16 mouse cellular contexts compared by ENCODE assay signal in genomic region chr11:78985505-78985904, GRCm38 (mm10). TPM values are rescaled to one million over a fixed set of nuclear protein-coding genes. Genes with fewer than 3 reads are reported as not detected.
A peak's percentile ranks its signal among the peaks of the same experiment; 100 is the strongest.
DNase-seq lines count a peak whose midpoint lies in the region; ATAC-seq and TF ChIP-seq lines count a peak whose summit lies in the region.
"Had no signal": no experiment of that assay in that cellular context is flagged by ENCODE, and none has a peak within 500 bp of the region (broad histone marks: within the 10 kb centered on the region; RNA-seq: fewer than 3 reads in every experiment).

No protein-coding gene starts in this region.

- TF ChIP-seq CTCF in gastrocnemius, adult 2 months (IDR thresholded peaks at IDR 0.05) = no peak
- no peak for TF ChIP-seq CTCF in MEL (IDR thresholded peaks at IDR 0.05 in 2 of 3, conservative IDR thresholded peaks at IDR 0.05 in 1 of 3; ENCODE audit: control insufficient read depth in 1 of 3, insufficient read depth in 1 of 3, low read depth in 2 of 3, low read length in 3 of 3, poor library complexity in 1 of 3, severe bottlenecking in 1 of 3)

- peaks cover 44% of the 10 kb centered on the region for H3K4me1 ChIP-seq in liver, embryonic 12.5 days
- peaks cover 15% of the 10 kb centered on the region for H3K4me1 ChIP-seq in liver, embryonic 11.5 days (replicated peaks; ENCODE audit: control insufficient read depth, insufficient read depth, low read length)
- peaks cover 29 to 57% of the 10 kb centered on the region in 2 experiments for H3K4me1 ChIP-seq in MEL (ENCODE audit: control insufficient read depth in 1 of 2, insufficient read depth in 2 of 2, low read length in 2 of 2)
- H3K4me1 ChIP-seq: midbrain, embryonic 15.5 days had no signal

- peak overlapping the region; percentile 80 for H3K4me3 ChIP-seq in gastrocnemius, adult 2 months
- H3K4me3 ChIP-seq in liver, embryonic 12.5 days = no peak overlapping the region
- H3K4me3 ChIP-seq in liver, embryonic 11.5 days (ENCODE audit: low read depth, low read length) = no peak overlapping the region
- peak overlapping the region in 1 of 2 experiments; percentile 95; a peak in 1 of 4 replicates for H3K4me3 ChIP-seq in MEL (ENCODE audit: control insufficient read depth in 1 of 2, insufficient read depth in 1 of 2, low read depth in 2 of 2, low read length in 2 of 2)
- peak overlapping the region; percentile 16 for H3K4me3 ChIP-seq in myocyte
- H3K4me3 ChIP-seq: embryonic facial prominence, embryonic 10.5 days; limb, embryonic 10.5 days; midbrain, embryonic 15.5 days had no signal

- 0 out of 4 replicates have a peak, but pooled peaks of 1 of the 2 experiments have one; percentile 9 for TF ChIP-seq EP300 in MEL (IDR thresholded peaks at IDR 0.05; ENCODE audit: low read depth in 1 of 2, low read length in 2 of 2)

- peaks cover 35% of the 10 kb centered on the region for H3K79me2 ChIP-seq in MEL (ENCODE audit: control insufficient read depth, insufficient read depth, low read length, poor library complexity)
- no peaks in the 10 kb centered on the region for H3K79me2 ChIP-seq in myocyte (ENCODE audit: control insufficient read depth, insufficient read depth)

- H3ac ChIP-seq in myocyte (ENCODE audit: control insufficient read depth, insufficient read length) = no peak overlapping the region

- H3K36me3 ChIP-seq in liver, embryonic 12.5 days = no peaks in the 10 kb centered on the region
- no peaks in the 10 kb centered on the region for H3K36me3 ChIP-seq in liver, embryonic 11.5 days (ENCODE audit: control insufficient read depth, insufficient read depth, low read length)
- H3K36me3 ChIP-seq in MEL (ENCODE audit: control insufficient read depth in 1 of 2, insufficient read depth in 2 of 2, low read length in 2 of 2) = peaks cover 0 to 34% of the 10 kb centered on the region in 2 experiments; a peak in 3 of 4 replicates
- H3K36me3 ChIP-seq in myocyte (ENCODE audit: control insufficient read depth, insufficient read depth) = no peaks in the 10 kb centered on the region
- H3K36me3 ChIP-seq: embryonic facial prominence, embryonic 10.5 days; limb, embryonic 10.5 days; midbrain, embryonic 15.5 days had no signal

- no peak overlapping the region for H3K9ac ChIP-seq in liver, embryonic 12.5 days
- H3K9ac ChIP-seq in liver, embryonic 11.5 days (ENCODE audit: low read depth, low read length) = no peak overlapping the region
- no peak overlapping the region for H3K9ac ChIP-seq in MEL (ENCODE audit: control insufficient read depth, low read depth, low read length, poor library complexity, severe bottlenecking)
- H3K9ac ChIP-seq: midbrain, embryonic 15.5 days had no signal

- no peak for ATAC-seq in liver, embryonic 12.5 days
- no peak for ATAC-seq in liver, embryonic 11.5 days (replicated peaks; ENCODE audit: low FRiP score)
- ATAC-seq: forebrain, embryonic 14.5 days; hindbrain, embryonic 16.5 days; midbrain, embryonic 15.5 days had no signal

- peak overlapping the region; percentile 53 for H3K4me2 ChIP-seq in liver, embryonic 12.5 days
- no peak overlapping the region for H3K4me2 ChIP-seq in liver, embryonic 11.5 days
- H3K4me2 ChIP-seq in myocyte (ENCODE audit: low read depth) = peak overlapping the region; percentile 89
- H3K4me2 ChIP-seq: midbrain, embryonic 15.5 days had no signal

- H3K9me3 ChIP-seq in liver, embryonic 12.5 days (replicated peaks) = 0 out of 2 replicates have a peak, but pooled peaks cover 6% of the 10 kb centered on the region
- H3K9me3 ChIP-seq in liver, embryonic 11.5 days (ENCODE audit: control insufficient read depth, low read length) = peaks cover 7% of the 10 kb centered on the region; the same call in 1 of the 2 replicates
- no peaks in the 10 kb centered on the region for H3K9me3 ChIP-seq in MEL (replicated peaks; ENCODE audit: insufficient read depth, low read length)
- H3K9me3 ChIP-seq: limb, embryonic 10.5 days; midbrain, embryonic 15.5 days had no signal

- peak overlapping the region; percentile 87 for H3K27ac ChIP-seq in gastrocnemius, adult 2 months
- no peak overlapping the region for H3K27ac ChIP-seq in liver, embryonic 12.5 days
- H3K27ac ChIP-seq in liver, embryonic 11.5 days (ENCODE audit: low read depth, low read length) = no peak overlapping the region
- H3K27ac ChIP-seq in MEL (ENCODE audit: control insufficient read depth, low read depth, low read length) = peak overlapping the region; percentile 27
- H3K27ac ChIP-seq: embryonic facial prominence, embryonic 10.5 days; limb, embryonic 10.5 days; liver, embryonic 14.5 days; midbrain, embryonic 15.5 days had no signal

- intact Hi-C loops in gastrocnemius, adult 2 months (cut with DNase I) = no loop called here

- TF ChIP-seq RAD21 in MEL (IDR thresholded peaks at IDR 0.05; ENCODE audit: low read depth, low read length) = no peak

- DNase-seq in gastrocnemius, adult 2 months = no peak
- no peak for DNase-seq in gastrocnemius, postnatal 10 days
- DNase-seq in liver, embryonic 11.5 days (ENCODE audit: low spot score) = no peak
- DNase-seq in MEL (ENCODE audit: low read depth, low spot score) = peak; percentile 80
- DNase-seq in layer of hippocampus, postnatal 10 days (ENCODE audit: low spot score in 2 of 2) = no peak
- DNase-seq in testis, postnatal 14 days (ENCODE audit: low spot score) = no peak
- DNase-seq: cerebellum, adult 9-10 months had no signal

- TF ChIP-seq POLR2A in MEL (IDR thresholded peaks at IDR 0.05; ENCODE audit: control insufficient read depth in 1 of 2, insufficient read depth in 1 of 2, low read depth in 1 of 2, low read length in 2 of 2, poor library complexity in 1 of 2) (no peak), myocyte (IDR thresholded peaks at IDR 0.05; ENCODE audit: insufficient read length, low read depth) (no peak)

- no peaks in the 10 kb centered on the region for H3K27me3 ChIP-seq in liver, embryonic 12.5 days (replicated peaks)
- H3K27me3 ChIP-seq in liver, embryonic 11.5 days (replicated peaks; ENCODE audit: control insufficient read depth, insufficient read depth, low read length) = no peaks in the 10 kb centered on the region
- H3K27me3 ChIP-seq in MEL (ENCODE audit: control insufficient read depth in 1 of 2, insufficient read depth in 2 of 2, low read length in 2 of 2) = no peaks in the 10 kb centered on the region
- no peaks in the 10 kb centered on the region for H3K27me3 ChIP-seq in myocyte (ENCODE audit: control insufficient read depth, insufficient read depth, insufficient read length)
- H3K27me3 ChIP-seq: megakaryocyte, embryonic 14.5 days; midbrain, embryonic 15.5 days had no signal

TF ChIP-seq in MEL, 35 proteins besides CTCF, POLR2A, EP300 and RAD21:
- TF ChIP-seq ZNF384 (IDR thresholded peaks at IDR 0.05; ENCODE audit: low read depth, low read length) (peak; percentile 40; the same call in 1 of the 2 replicates), ELF1 (IDR thresholded peaks at IDR 0.05; ENCODE audit: low read depth, low read length) (peak; percentile 68), TBP (IDR thresholded peaks at IDR 0.05; ENCODE audit: low read depth, low read length) (0 out of 2 replicates have a peak, but pooled peaks have one; percentile 15), RCOR1 (IDR thresholded peaks at IDR 0.05; ENCODE audit: low read depth, low read length) (0 out of 2 replicates have a peak, but pooled peaks have one; percentile 16), JUND (IDR thresholded peaks at IDR 0.05; ENCODE audit: low read depth, low read length) (no peak), NELFE (IDR thresholded peaks at IDR 0.05; ENCODE audit: low read depth, low read length) (no peak), HCFC1 (IDR thresholded peaks at IDR 0.05; ENCODE audit: low read depth, low read length) (0 out of 2 replicates have a peak, but pooled peaks have one; percentile 25), TCF12 (IDR thresholded peaks at IDR 0.05; ENCODE audit: low read depth, low read length) (no peak), MYC (IDR thresholded peaks at IDR 0.05; ENCODE audit: low read depth, low read length) (peak; percentile 34; the same call in 1 of the 2 replicates)

TF ChIP-seq in myocyte, 11 proteins besides CTCF, POLR2A, EP300 and RAD21:
- TF ChIP-seq REST (IDR thresholded peaks at IDR 0.05; ENCODE audit: insufficient read depth, insufficient read length) = no peak
- TF ChIP-seq SRF (IDR thresholded peaks at IDR 0.05; ENCODE audit: control insufficient read depth, insufficient read length, low read depth) = no peak
- no peak for TF ChIP-seq MYOD1 (IDR thresholded peaks at IDR 0.05; ENCODE audit: control insufficient read depth in 1 of 3, insufficient read length in 2 of 3, low read depth in 2 of 3)
- TF ChIP-seq CEBPB (IDR thresholded peaks at IDR 0.05; ENCODE audit: insufficient read depth, poor library complexity, severe bottlenecking) = no peak
- TF ChIP-seq POLR2AphosphoS2 (IDR thresholded peaks at IDR 0.05; ENCODE audit: insufficient read length, low read depth) = no peak
- TF ChIP-seq USF1 (IDR thresholded peaks at IDR 0.05; ENCODE audit: low read depth) = no peak
- no peak for TF ChIP-seq MAX (IDR thresholded peaks at IDR 0.05; ENCODE audit: low read depth)
- no peak for TF ChIP-seq TCF3 (IDR thresholded peaks at IDR 0.05; ENCODE audit: insufficient read length, low read depth)
- no peak for TF ChIP-seq E2F4 (IDR thresholded peaks at IDR 0.05; ENCODE audit: insufficient read depth)
- no peak for TF ChIP-seq MYOG (IDR thresholded peaks at IDR 0.05; ENCODE audit: control insufficient read depth in 1 of 3, insufficient read depth in 1 of 3, insufficient read length in 2 of 3, low read depth in 2 of 3)
- no peak for TF ChIP-seq TCF12 (IDR thresholded peaks at IDR 0.05; ENCODE audit: insufficient read depth, poor library complexity, severe bottlenecking)
TF ChIP-seq in myocyte: peak in this region for 0.

RNA-seq across cellular contexts. Expression of gene Lgals9, which starts 0.8 kb away (rescaled TPM):
- 10 to 100 TPM in 1 of 2 experiments, 1 to 10 TPM in 1; 6.6 to 10.1 TPM for total RNA-seq in gastrocnemius, adult 2 months (2021)
- total RNA-seq in gastrocnemius, postnatal 10 days (2021) = 10 to 100 TPM; 21.6 to 25.8 TPM
- 40.8 and 45.7 TPM in 2 replicates for polyA plus RNA-seq in liver, embryonic 12.5 days (2016; fragmentation: Nextera tagmentation; extraction: Ambion mirVana)
- polyA plus RNA-seq in liver, embryonic 11.5 days (2014; fragmentation: Nextera tagmentation; extraction: Ambion mirVana) = 44.1 and 47.1 TPM in 2 replicates
- total RNA-seq in MEL (2012; rRNA removed) = 160 and 184 TPM in 2 replicates
- polyA plus RNA-seq in MEL (2012; ENCODE audit: insufficient read depth in 1 of 2, insufficient read length in 2 of 2, low read depth in 1 of 2, low replicate concordance in 2 of 2, missing spikeins in 1 of 2) = 100 to 1,000 TPM; 228 to 287 TPM
- polyA plus RNA-seq in myocyte (2012; fragmentation: generic; extraction: Trizol) = 20.9 TPM
- total RNA-seq in layer of hippocampus, postnatal 10 days (2021) = 1 to 10 TPM; 6.6 to 7.1 TPM

Comparison
In these comparisons a context has a peak if more than half of its experiments do, and no peak if none do; other contexts are left out.
1. H3K27ac ChIP-seq: peak in gastrocnemius, adult 2 months (single experiment) and MEL (single experiment); none in liver, embryonic 12.5 days (single experiment) and liver, embryonic 11.5 days (single experiment).
2. H3K4me3 ChIP-seq: peak in gastrocnemius, adult 2 months (single experiment) and myocyte (single experiment); none in liver, embryonic 12.5 days (single experiment) and liver, embryonic 11.5 days (single experiment).